Mouse (Mus musculus) olfactory bulb, adult 2 months (tissue): ENCODE data around the gene Ap4b1. TPM values are rescaled to one million over a fixed set of nuclear protein-coding genes. Genes with fewer than 3 reads are reported as not detected.
"Not testable (repeated sequence)": the region's sequence is repeated elsewhere in the genome, so short reads cannot be mapped to it uniquely, and the experiment has no call there.

ENCODE experiments used
- H3K27ac ChIP-seq: fragments of 200-500 bp; 2 replicates; pipeline ENCODE4 v1.5.1; 2012; ENCODE audit warnings: low read depth, low read length; ENCODE audit not compliant: insufficient read depth
- H3K4me1 ChIP-seq: fragments of 200-500 bp; 2 replicates; pipeline ENCODE4 v1.6.1; 2012; ENCODE audit warnings: low read length; ENCODE audit not compliant: control insufficient read depth, insufficient read depth
- H3K4me3 ChIP-seq: fragments of 200-500 bp; 2 replicates; pipeline ENCODE4 v1.5.1; 2012; ENCODE audit warnings: mild to moderate bottlenecking, low read depth, low read length, moderate library complexity; ENCODE audit not compliant: insufficient read depth
- CTCF ChIP-seq: fragments of 200-500 bp; IDR thresholded peaks from 2 replicates; pipeline ENCODE4 v1.5.1; 2012; ENCODE audit warnings: low read depth, mild to moderate bottlenecking, low read length, moderate library complexity; ENCODE audit not compliant: insufficient read depth
- POLR2A ChIP-seq: fragments of 200-500 bp; IDR thresholded peaks from 2 replicates; pipeline ENCODE4 v1.6.1; 2012; ENCODE audit warnings: mild to moderate bottlenecking, low read depth, low read length, moderate library complexity; ENCODE audit not compliant: insufficient read depth
- WGBS: fragments of 180-500 bp; shearing (Covaris S2); methylation state at CpG from one replicate; pipeline ENCODE4 v1.1.7; 2018; 5-methylcytosine and 5-hydroxymethylcytosine counted together
- polyA plus RNA-seq: library from polyadenylated mRNA; stranded (reverse); fragments of >200 nt; gene quantifications from 2 replicates; pipeline ENCODE4 v1.2.4, GENCODE M21; 2012; ENCODE audit warnings: low replicate concordance; ENCODE audit not compliant: missing spikeins, insufficient read depth, insufficient read length

Ap4b1 gene
- polyA plus RNA-seq, 1 experiment: not detected

GRCm38 (mm10) chr3:103792566-103792965 is 16.8 kb upstream of the Ap4b1 start:
- no peak for TF ChIP-seq CTCF
- TF ChIP-seq POLR2A: no peak
- Histone ChIP-seq H3K4me1 (0 out of 2 replicates have a peak, but pooled peaks cover 2% of the 10 kb centered on the region), H3K27ac (no peak overlapping the region), H3K4me3 (no peak overlapping the region)
- 81% methylated on average over 1 of the region's 1 CpGs for WGBS

- TF ChIP-seq CTCF (no peak), POLR2A (no peak)
- Histone ChIP-seq H3K4me1 (no peaks in the 10 kb centered on the region), H3K27ac (no peak overlapping the region), H3K4me3 (no peak overlapping the region)
- WGBS: 64% methylated on average over 2 of the region's 2 CpGs
These were observed 12.9 kb upstream of the Ap4b1 start for GRCm38 (mm10) chr3:103796389-103796788.

- Histone ChIP-seq H3K4me1 (no peaks in the 10 kb centered on the region), H3K4me3 (no peak overlapping the region), H3K27ac (no peak overlapping the region)
- TF ChIP-seq CTCF (no peak), POLR2A (no peak)
- WGBS: 89% methylated on average over 2 of the region's 2 CpGs
These were observed 9.8 kb upstream of the Ap4b1 start for GRCm38 (mm10) chr3:103799507-103799906.

- no peak overlapping the region for H3K4me3 ChIP-seq
- TF ChIP-seq CTCF (no peak), POLR2A (no peak)
- 58% methylated on average over 10 of the region's 10 CpGs for WGBS
- H3K27ac ChIP-seq: peak overlapping the region; percentile 93
- H3K4me1 ChIP-seq: no peaks in the 10 kb centered on the region
These were observed 7.4 kb upstream of the Ap4b1 start for GRCm38 (mm10) chr3:103801631-103802531.

- 80% methylated on average over 8 of the region's 8 CpGs for WGBS
- TF ChIP-seq POLR2A (no peak), CTCF (no peak)
- no peak overlapping the region; the same call in 1 of the 2 replicates for H3K27ac ChIP-seq
- H3K4me3 ChIP-seq: no peak overlapping the region
- H3K4me1 ChIP-seq: no peaks in the 10 kb centered on the region; the same call in 1 of the 2 replicates
These were observed 6.5 kb upstream of the Ap4b1 start for GRCm38 (mm10) chr3:103802861-103803260.

- H3K4me3 ChIP-seq: no peak overlapping the region
- TF ChIP-seq POLR2A (no peak), CTCF (no peak)
- WGBS: 57% methylated on average over 1 of the region's 1 CpGs
- no peaks in the 10 kb centered on the region; the same call in 1 of the 2 replicates for H3K4me1 ChIP-seq
- no peak overlapping the region for H3K27ac ChIP-seq
These were observed 3.6 kb upstream of the Ap4b1 start for GRCm38 (mm10) chr3:103805671-103806070.

- WGBS: 2% methylated on average over 14 of the region's 14 CpGs
These were observed 455 bp downstream of the Ap4b1 start for GRCm38 (mm10) chr3:103809799-103810150.

GRCm38 (mm10) chr3:103810967-103811366 is 1.6 kb downstream of the Ap4b1 start:
- Histone ChIP-seq H3K4me1 (no peaks in the 10 kb centered on the region; the same call in 1 of the 2 replicates), H3K4me3 (no peak overlapping the region), H3K27ac (no peak overlapping the region)
- TF ChIP-seq POLR2A: no peak
- no peak for TF ChIP-seq CTCF
- 88% methylated on average over 6 of the region's 6 CpGs for WGBS

More at GRCm38 (mm10) chr3:103809799-103810150, 455 bp downstream of the Ap4b1 start:
- peak overlapping the region; percentile 57 for H3K27ac ChIP-seq
- TF ChIP-seq CTCF: no peak
- TF ChIP-seq POLR2A: no peak
- no peaks in the 10 kb centered on the region; the same call in 1 of the 2 replicates for H3K4me1 ChIP-seq
- H3K4me3 ChIP-seq: peak overlapping the region; percentile 85

- no peak overlapping the region for H3K27ac ChIP-seq
- TF ChIP-seq POLR2A (no peak), CTCF (no peak)
- H3K4me3 ChIP-seq: no peak overlapping the region
- H3K4me1 ChIP-seq: no peaks in the 10 kb centered on the region
These were observed 18.2 kb downstream of the Ap4b1 start for GRCm38 (mm10) chr3:103827548-103827947.

GRCm38 (mm10) chr3:103829036-103829435 is 19.7 kb downstream of the Ap4b1 start:
- TF ChIP-seq POLR2A: no peak
- no peak for TF ChIP-seq CTCF
- Histone ChIP-seq H3K27ac (no peak overlapping the region), H3K4me3 (no peak overlapping the region), H3K4me1 (no peaks in the 10 kb centered on the region)
- WGBS: 89% methylated on average over 3 of the region's 3 CpGs

GRCm38 (mm10) chr3:103830681-103831080 is 21.4 kb downstream of the Ap4b1 start:
- WGBS: 40% methylated on average over 1 of the region's 1 CpGs
- not testable (repeated sequence) for H3K4me1 ChIP-seq, H3K4me3 ChIP-seq, H3K27ac ChIP-seq
